Mouse (Mus musculus) skeletal muscle tissue, postnatal 0 days (tissue): ENCODE measurements around the gene Igfl3. TPM values are rescaled to one million over a fixed set of nuclear protein-coding genes. Genes with fewer than 3 reads are reported as not detected.

Experiments used
- polyA plus RNA-seq: library from polyadenylated mRNA; unstranded; fragments of >200 nt; fragmentation: Nextera tagmentation; extraction: Ambion mirVana; gene quantifications from 2 replicates; pipeline ENCODE4 v1.2.1, GENCODE M21; 2015

Gene Igfl3
- not detected in 2 replicates for polyA plus RNA-seq

GRCm38 (mm10) chr7:18176194-18176593, at the start of gene Igfl3:
Igfl3 (plus strand) TSS chr7:18176494.

Other genes with a start within 250 kb of the Igfl3 start
- not detected in 2 replicates for gene Ceacam11, start 204.4 kb upstream of the Igfl3 start, polyA plus RNA-seq
- gene Ceacam13, start 166.6 kb upstream of the Igfl3 start, polyA plus RNA-seq = not detected in 2 replicates
- not detected in 2 replicates for gene Ceacam12, start 110.6 kb upstream of the Igfl3 start, polyA plus RNA-seq
- not detected in 2 replicates for gene Mill1, start 68.9 kb downstream of the Igfl3 start, polyA plus RNA-seq
- not detected in 2 replicates for gene Psg18, start 178.5 kb downstream of the Igfl3 start, polyA plus RNA-seq